Mouse (Mus musculus) spleen, postnatal 36 days (tissue): Measurements from ENCODE around the gene Slc7a6os.
"Not testable (repeated sequence)": the region's sequence is repeated elsewhere in the genome, so short reads cannot be mapped to it uniquely, and the experiment has no call there.

Experiments
- DNase-seq, 2 experiments: peaks; one replicate each; pipeline ENCODE4 v3.0.0; 2022; ENCODE audit warnings: low spot score in 2 of 2, mixed read lengths in 1 of 2

The Slc7a6os gene

GRCm38 (mm10) chr8:106210821-106211345 lies at the start of gene Slc7a6os, which contains the start of gene Prmt7:
Slc7a6os (minus strand) TSS chr8:106210935.
Prmt7 (plus strand) TSS chr8:106210936.
- peak; percentile 94 to 95 for DNase-seq

GRCm38 (mm10) chr8:106259579-106260255 lies 49.0 kb upstream of the Slc7a6os start:
- no peak for DNase-seq

GRCm38 (mm10) chr8:106258169-106258568 lies 47.4 kb upstream of the Slc7a6os start:
- DNase-seq: no peak

- no peak for DNase-seq
These were observed 39.5 kb upstream of the Slc7a6os start for GRCm38 (mm10) chr8:106250186-106250585.

GRCm38 (mm10) chr8:106237106-106237505 lies 26.4 kb upstream of the Slc7a6os start:
- DNase-seq: no peak

- DNase-seq: no peak
These were observed 24.0 kb upstream of the Slc7a6os start for GRCm38 (mm10) chr8:106234567-106235261.

GRCm38 (mm10) chr8:106232751-106233150 lies 22.0 kb upstream of the Slc7a6os start:
- DNase-seq: no peak

- no peak for DNase-seq
These were observed 20.8 kb upstream of the Slc7a6os start for GRCm38 (mm10) chr8:106231536-106231935.

- peak in 1 of 2 experiments; percentile 24 for DNase-seq
These were observed 15.9 kb upstream of the Slc7a6os start for GRCm38 (mm10) chr8:106226589-106226988.

- no peak for DNase-seq
These were observed 8.9 kb upstream of the Slc7a6os start for GRCm38 (mm10) chr8:106219620-106220019.

GRCm38 (mm10) chr8:106213959-106214358 lies 3.2 kb upstream of the Slc7a6os start:
- DNase-seq: no peak

GRCm38 (mm10) chr8:106211421-106211820 lies 686 bp upstream of the Slc7a6os start:
- DNase-seq: no peak

GRCm38 (mm10) chr8:106210035-106210731 lies 552 bp downstream of the Slc7a6os start:
- no peak for DNase-seq

GRCm38 (mm10) chr8:106199596-106199995 lies 11.1 kb downstream of the Slc7a6os start:
- not testable (repeated sequence) for DNase-seq

- DNase-seq: peak; percentile 38
These were observed 12.0 kb downstream of the Slc7a6os start for GRCm38 (mm10) chr8:106198741-106199140.

GRCm38 (mm10) chr8:106194062-106194461 lies 16.7 kb downstream of the Slc7a6os start:
- DNase-seq: no peak

GRCm38 (mm10) chr8:106193162-106193561 lies 17.6 kb downstream of the Slc7a6os start:
- DNase-seq: no peak

- no peak for DNase-seq
These were observed 19.1 kb downstream of the Slc7a6os start for GRCm38 (mm10) chr8:106191639-106192038.

- DNase-seq: no peak
These were observed 21.6 kb downstream of the Slc7a6os start for GRCm38 (mm10) chr8:106189162-106189561.

GRCm38 (mm10) chr8:106186394-106186793 lies 24.3 kb downstream of the Slc7a6os start:
- DNase-seq: no peak

GRCm38 (mm10) chr8:106185628-106186270 lies 25.0 kb downstream of the Slc7a6os start:
- DNase-seq: no peak

- DNase-seq: no peak
These were observed 32.3 kb downstream of the Slc7a6os start for GRCm38 (mm10) chr8:106178428-106178827.
